In the genomic region with DNA sequence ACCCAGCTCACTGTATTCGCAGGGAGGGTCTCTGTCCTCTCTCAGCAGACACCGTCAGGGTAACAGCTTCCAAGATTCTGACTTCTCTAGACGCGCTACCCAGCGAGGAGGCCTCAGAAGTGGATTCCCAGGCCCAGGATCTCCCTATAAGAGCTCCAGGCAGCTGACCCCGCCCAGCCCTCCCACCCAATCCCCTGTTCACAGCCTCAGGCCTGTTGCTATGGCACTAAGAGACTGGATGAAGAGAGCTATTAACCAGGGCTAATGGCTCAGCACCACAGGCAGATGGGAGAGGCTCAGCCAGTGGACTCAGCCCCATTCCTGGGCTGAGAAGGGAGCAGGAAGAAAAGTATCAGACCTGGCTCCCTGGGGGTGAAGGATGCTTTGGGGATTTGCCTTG, we compare ENCODE assay signal across 11 mouse cellular contexts. TPM values are rescaled to one million over a fixed set of nuclear protein-coding genes. Genes with fewer than 3 reads are reported as not detected.
DNase-seq lines count a peak whose midpoint lies in the region; ATAC-seq and TF ChIP-seq lines count a peak whose summit lies in the region.
"Had no signal": no experiment of that assay in that cellular context is flagged by ENCODE, and none has a peak within 500 bp of the region (broad histone marks: within the 10 kb centered on the region; RNA-seq: fewer than 3 reads in every experiment).

No protein-coding gene starts in this region.

- H3K36me3 ChIP-seq in neural tube, embryonic 11.5 days (ENCODE audit: control insufficient read depth, insufficient read depth, low read length): no peaks in the 10 kb centered on the region
- no peaks in the 10 kb centered on the region for H3K36me3 ChIP-seq in forebrain, embryonic 16.5 days (ENCODE audit: control insufficient read depth, insufficient read depth)
- H3K36me3 ChIP-seq in limb, embryonic 14.5 days (ENCODE audit: control insufficient read depth, insufficient read depth, low read length): no peaks in the 10 kb centered on the region
- H3K36me3 ChIP-seq: liver, embryonic 13.5 days had no signal

- DNase-seq in neural tube, embryonic 11.5 days (ENCODE audit: low spot score): peak; percentile 43
- DNase-seq in neural tube, embryonic 10.5 days (ENCODE audit: extremely low spot score, low spot score): no peak
- DNase-seq in limb, embryonic 14.5 days (ENCODE audit: low spot score): no peak
- peak; percentile 85 for DNase-seq in retina, postnatal 1 day
- DNase-seq in ovary, postnatal 14 days (ENCODE audit: low spot score): no peak
- DNase-seq in frontal cortex, postnatal 14 days (ENCODE audit: low spot score in 2 of 2): no peak
- no peak for DNase-seq in frontal cortex, postnatal 36 days (ENCODE audit: low spot score in 2 of 2)
- DNase-seq: cerebellum, adult 2 months; liver, embryonic 13.5 days had no signal

- no peak for ATAC-seq in neural tube, embryonic 11.5 days (ENCODE audit: insufficient read depth, low FRiP score, low TSS enrichment)
- peak; percentile 21; the same call in 1 of the 2 replicates for ATAC-seq in forebrain, embryonic 16.5 days
- ATAC-seq in limb, embryonic 14.5 days (ENCODE audit: low FRiP score, low read depth): peak; percentile 48

- no peak for TF ChIP-seq POLR2A in limb, embryonic 14.5 days (IDR thresholded peaks at IDR 0.05; ENCODE audit: borderline replicate concordance, extremely low read depth, insufficient read depth, insufficient read length)

- no peak overlapping the region for H3K4me2 ChIP-seq in neural tube, embryonic 11.5 days (ENCODE audit: low read depth)
- no peak overlapping the region for H3K4me2 ChIP-seq in forebrain, embryonic 16.5 days (ENCODE audit: low read length)
- no peak overlapping the region for H3K4me2 ChIP-seq in limb, embryonic 14.5 days (replicated peaks; ENCODE audit: low read depth, low read length, severe bottlenecking)
- H3K4me2 ChIP-seq: liver, embryonic 13.5 days had no signal

- H3K27ac ChIP-seq in neural tube, embryonic 11.5 days (ENCODE audit: low read depth, low read length): 0 out of 2 replicates have a peak overlapping the region, but pooled peaks have one; percentile 10
- H3K27ac ChIP-seq in forebrain, embryonic 16.5 days (ENCODE audit: low read length): no peak overlapping the region
- 0 out of 2 replicates have a peak overlapping the region, but pooled peaks have one; percentile 38 for H3K27ac ChIP-seq in limb, embryonic 14.5 days (replicated peaks; ENCODE audit: low read depth, low read length)
- H3K27ac ChIP-seq: liver, embryonic 13.5 days had no signal

- no peak overlapping the region for H3K9ac ChIP-seq in neural tube, embryonic 11.5 days (ENCODE audit: low read length)
- H3K9ac ChIP-seq in forebrain, embryonic 16.5 days (replicated peaks; ENCODE audit: low read depth, low read length): no peak overlapping the region
- no peak overlapping the region for H3K9ac ChIP-seq in limb, embryonic 14.5 days (ENCODE audit: low read depth, low read length, severe bottlenecking)
- H3K9ac ChIP-seq: liver, embryonic 13.5 days had no signal

- H3K4me1 ChIP-seq in neural tube, embryonic 11.5 days (ENCODE audit: control insufficient read depth, insufficient read depth, low read length): 0 out of 2 replicates have a peak, but pooled peaks cover 3% of the 10 kb centered on the region
- H3K4me1 ChIP-seq in forebrain, embryonic 16.5 days (replicated peaks; ENCODE audit: control insufficient read depth, insufficient read depth, low read length): peaks cover 16% of the 10 kb centered on the region
- H3K4me1 ChIP-seq in limb, embryonic 14.5 days (ENCODE audit: control insufficient read depth, insufficient read depth, low read length): peaks cover 3% of the 10 kb centered on the region; the same call in 1 of the 2 replicates

- 28% methylated on average over 6 of the region's 6 CpGs for WGBS in neural tube, embryonic 11.5 days
- WGBS in forebrain, embryonic 16.5 days: 34% methylated on average over 6 of the region's 6 CpGs
- WGBS in limb, embryonic 14.5 days: 29% methylated on average over 6 of the region's 6 CpGs

- H3K4me3 ChIP-seq in neural tube, embryonic 11.5 days (ENCODE audit: low read depth, low read length): no peak overlapping the region
- no peak overlapping the region for H3K4me3 ChIP-seq in forebrain, embryonic 16.5 days (replicated peaks; ENCODE audit: low read length)
- no peak overlapping the region for H3K4me3 ChIP-seq in limb, embryonic 14.5 days (replicated peaks; ENCODE audit: low read length)
- H3K4me3 ChIP-seq: liver, embryonic 13.5 days; megakaryocyte, embryonic 14.5 days had no signal

- no peaks in the 10 kb centered on the region for H3K9me3 ChIP-seq in neural tube, embryonic 11.5 days (ENCODE audit: control insufficient read depth, low read length)
- H3K9me3 ChIP-seq in forebrain, embryonic 16.5 days (ENCODE audit: control insufficient read depth, low read length): no peaks in the 10 kb centered on the region
- no peaks in the 10 kb centered on the region for H3K9me3 ChIP-seq in limb, embryonic 14.5 days (ENCODE audit: control insufficient read depth, low read length)

- no peaks in the 10 kb centered on the region for H3K27me3 ChIP-seq in neural tube, embryonic 11.5 days (ENCODE audit: control insufficient read depth, insufficient read depth, low read length)
- no peaks in the 10 kb centered on the region for H3K27me3 ChIP-seq in forebrain, embryonic 16.5 days (replicated peaks; ENCODE audit: control insufficient read depth, insufficient read depth, low read length)
- no peaks in the 10 kb centered on the region for H3K27me3 ChIP-seq in limb, embryonic 14.5 days (ENCODE audit: control insufficient read depth, insufficient read depth, low read length)

RNA-seq across cellular contexts. Expression of gene Gins2, which starts 13.6 kb away (rescaled TPM):
- 101 and 109 TPM in 2 replicates for polyA plus RNA-seq in neural tube, embryonic 11.5 days (2014; fragmentation: Nextera tagmentation; extraction: Ambion mirVana)
- 23.1 and 24.3 TPM in 2 replicates for polyA plus RNA-seq in forebrain, embryonic 16.5 days (2015; fragmentation: Nextera tagmentation; extraction: Ambion mirVana)
- 72.3 and 97.9 TPM in 2 replicates for polyA plus RNA-seq in limb, embryonic 14.5 days (2012; rRNA removed)
- 92.4 and 107 TPM in 2 replicates for polyA plus RNA-seq in limb, embryonic 14.5 days (2014; fragmentation: Nextera tagmentation; extraction: Ambion mirVana)

RNA-seq across cellular contexts. Expression of gene 1190005I06Rik, which starts 44.8 kb away (rescaled TPM):
- 2.5 and 2.6 TPM in 2 replicates for polyA plus RNA-seq in neural tube, embryonic 11.5 days (2014; fragmentation: Nextera tagmentation; extraction: Ambion mirVana)
- polyA plus RNA-seq in forebrain, embryonic 16.5 days (2015; fragmentation: Nextera tagmentation; extraction: Ambion mirVana): 8.4 and 11.0 TPM in 2 replicates
- polyA plus RNA-seq in limb, embryonic 14.5 days (2012; rRNA removed): 6.4 and 6.6 TPM in 2 replicates
- polyA plus RNA-seq in limb, embryonic 14.5 days (2014; fragmentation: Nextera tagmentation; extraction: Ambion mirVana): 8.3 and 8.7 TPM in 2 replicates

Comparison
In these comparisons a context has a peak if more than half of its experiments do, and no peak if none do; other contexts are left out.
1. DNase-seq: peak in neural tube, embryonic 11.5 days (single experiment) and retina, postnatal 1 day (single experiment); none in neural tube, embryonic 10.5 days (single experiment), limb, embryonic 14.5 days (single experiment), ovary, postnatal 14 days (single experiment), frontal cortex, postnatal 14 days (0 of 2) and frontal cortex, postnatal 36 days (0 of 2).